Mouse (Mus musculus): Measurements from ENCODE around the gene Pabpn1l.

- TF ChIP-seq POLR2AphosphoS5 (IDR thresholded peaks at IDR 0.05; ENCODE audit: insufficient replicate concordance, low read depth, low read length) (no peak), GATA1 (IDR thresholded peaks at IDR 0.05; ENCODE audit: borderline replicate concordance, low read length) (no peak)
Measured at GRCm38 (mm10) chr8:122661138-122661537, 38.6 kb upstream of the Pabpn1l start.
